8 mouse cellular contexts compared by ENCODE assay signal in the genomic region with DNA sequence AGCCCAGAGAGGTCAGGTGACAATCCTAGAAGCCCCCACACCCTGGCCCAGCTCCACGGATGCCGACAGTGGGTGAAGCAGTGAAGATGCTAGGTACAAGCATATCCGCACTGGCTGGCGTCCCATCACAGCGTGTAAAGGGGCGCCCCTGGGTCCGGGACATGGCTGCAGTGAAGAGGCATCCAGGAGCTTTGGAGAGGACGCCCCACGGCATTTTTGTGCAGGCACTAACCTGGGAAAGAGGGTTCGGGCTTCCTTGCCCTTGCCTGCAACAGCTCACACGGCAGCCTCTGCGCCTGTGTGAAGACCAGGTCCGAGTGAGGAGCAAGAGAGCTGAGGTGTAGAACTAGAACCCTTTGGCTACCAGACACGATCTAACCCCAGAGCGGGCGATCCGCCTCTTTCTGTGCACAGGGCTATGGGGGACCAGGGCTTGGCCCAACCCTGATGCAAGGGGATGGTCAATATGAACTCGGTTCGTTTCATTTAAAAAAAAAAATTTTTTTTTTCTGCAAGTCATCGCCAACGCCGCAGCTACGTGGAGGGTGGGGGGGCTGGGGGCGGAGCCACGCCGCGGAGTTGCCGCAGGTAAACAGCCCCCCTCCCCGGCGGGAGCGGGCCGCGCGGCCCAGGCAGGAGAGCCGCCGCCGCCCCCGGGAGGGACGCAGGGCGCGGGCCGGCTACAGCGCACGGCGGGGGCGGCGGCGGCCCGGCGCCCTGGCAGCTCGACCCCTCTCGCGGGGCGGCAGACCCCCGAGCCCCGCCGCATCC. TPM values are rescaled to one million over a fixed set of nuclear protein-coding genes. Genes with fewer than 3 reads are reported as not detected.
A peak's percentile ranks its signal among the peaks of the same experiment; 100 is the strongest.
DNase-seq lines count a peak whose midpoint lies in the region; ATAC-seq and TF ChIP-seq lines count a peak whose summit lies in the region.

Gene Panx2 (plus strand): TSS at position 574 of the 771 bp plus-strand sequence.

- WGBS in lung, embryonic 15.5 days = under 1% methylated on average over 46 of the region's 57 CpGs
- WGBS in forebrain, embryonic 11.5 days = 2% methylated on average over 36 of the region's 57 CpGs
- under 1% methylated on average over 41 of the region's 57 CpGs for WGBS in intestine, postnatal 0 days

- peaks cover 63% of the 10 kb centered on the region for H3K27me3 ChIP-seq in lung, embryonic 15.5 days
- peaks cover 17% of the 10 kb centered on the region for H3K27me3 ChIP-seq in forebrain, embryonic 11.5 days (ENCODE audit: control insufficient read depth, insufficient read depth, low read length)
- peaks cover 41% of the 10 kb centered on the region for H3K27me3 ChIP-seq in intestine, postnatal 0 days (replicated peaks; ENCODE audit: control insufficient read depth, insufficient read depth, low read length)
- peaks cover 99% of the 10 kb centered on the region for H3K27me3 ChIP-seq in megakaryocyte, embryonic 14.5 days (replicated peaks)

- no peaks in the 10 kb centered on the region for H3K9me3 ChIP-seq in lung, embryonic 15.5 days
- H3K9me3 ChIP-seq in forebrain, embryonic 11.5 days (ENCODE audit: control insufficient read depth, low read length) = no peaks in the 10 kb centered on the region
- H3K9me3 ChIP-seq in intestine, postnatal 0 days (ENCODE audit: control insufficient read depth) = no peaks in the 10 kb centered on the region
- H3K9me3 ChIP-seq in megakaryocyte, embryonic 14.5 days = no peaks in the 10 kb centered on the region

- H3K27ac ChIP-seq in lung, embryonic 15.5 days = no peak within 1 kb of the TSS
- no peak within 1 kb of the TSS for H3K27ac ChIP-seq in forebrain, embryonic 11.5 days (ENCODE audit: low read depth, low read length)
- H3K27ac ChIP-seq in intestine, postnatal 0 days (ENCODE audit: low read depth, low read length) = no peak within 1 kb of the TSS

- peak within 1 kb of the TSS; percentile 40 for H3K9ac ChIP-seq in lung, embryonic 15.5 days
- H3K9ac ChIP-seq in forebrain, embryonic 11.5 days (ENCODE audit: low read length) = peak within 1 kb of the TSS; percentile 79
- peak within 1 kb of the TSS; percentile 34 for H3K9ac ChIP-seq in intestine, postnatal 0 days (ENCODE audit: low read depth, low read length)

- H3K4me2 ChIP-seq in lung, embryonic 15.5 days = peak within 1 kb of the TSS; percentile 99
- H3K4me2 ChIP-seq in forebrain, embryonic 11.5 days (ENCODE audit: low read depth, low read length, severe bottlenecking) = peak within 1 kb of the TSS; percentile 91
- H3K4me2 ChIP-seq in intestine, postnatal 0 days (replicated peaks; ENCODE audit: low read depth) = peak within 1 kb of the TSS; percentile 94

- H3K4me1 ChIP-seq in lung, embryonic 15.5 days = peaks cover 12% of the 10 kb centered on the region
- H3K4me1 ChIP-seq in forebrain, embryonic 11.5 days (replicated peaks; ENCODE audit: control insufficient read depth, insufficient read depth, low read length) = peaks cover 4% of the 10 kb centered on the region; the same call in 1 of the 2 replicates
- no peaks in the 10 kb centered on the region for H3K4me1 ChIP-seq in intestine, postnatal 0 days (replicated peaks; ENCODE audit: control insufficient read depth, insufficient read depth, low read length)
- peaks cover 17% of the 10 kb centered on the region for H3K4me1 ChIP-seq in megakaryocyte, embryonic 14.5 days

- ATAC-seq in lung, embryonic 15.5 days (ENCODE audit: borderline replicate concordance, extremely low read depth, low FRiP score, low TSS enrichment) = no peak; the same call in 1 of the 2 replicates
- peak; percentile 55 for ATAC-seq in forebrain, embryonic 11.5 days (replicated peaks; ENCODE audit: low FRiP score)
- ATAC-seq in intestine, postnatal 0 days = no peak
- no peak for ATAC-seq in erythroid progenitor cell, adult 5-6 weeks (replicated peaks; ENCODE audit: low FRiP score, poor library complexity, severe bottlenecking)

- DNase-seq in lung, postnatal 14 days = no peak
- peak; percentile 77 for DNase-seq in cerebellum, adult 9-10 months
- DNase-seq in forebrain, embryonic 11.5 days (ENCODE audit: low spot score) = peak; percentile 68
- DNase-seq in urinary bladder, postnatal 36 days (ENCODE audit: low spot score in 2 of 2) = no peak

- H3K4me3 ChIP-seq in lung, embryonic 15.5 days = peak within 1 kb of the TSS; percentile 55
- peak within 1 kb of the TSS; percentile 78 for H3K4me3 ChIP-seq in forebrain, embryonic 11.5 days (ENCODE audit: low read depth, low read length)
- peak within 1 kb of the TSS; percentile 54 for H3K4me3 ChIP-seq in intestine, postnatal 0 days (ENCODE audit: low read depth, low read length)
- H3K4me3 ChIP-seq in megakaryocyte, embryonic 14.5 days (replicated peaks) = peak within 1 kb of the TSS; percentile 92

- H3K36me3 ChIP-seq in lung, embryonic 15.5 days = no peaks in the 10 kb centered on the region
- H3K36me3 ChIP-seq in forebrain, embryonic 11.5 days (ENCODE audit: control insufficient read depth, insufficient read depth, low read length) = no peaks in the 10 kb centered on the region
- no peaks in the 10 kb centered on the region for H3K36me3 ChIP-seq in intestine, postnatal 0 days (ENCODE audit: control insufficient read depth, insufficient read depth)
- no peaks in the 10 kb centered on the region for H3K36me3 ChIP-seq in megakaryocyte, embryonic 14.5 days (replicated peaks; ENCODE audit: low read length)

- TF ChIP-seq CTCF in intestine, postnatal 0 days (IDR thresholded peaks at IDR 0.05; ENCODE audit: low read depth) = no peak

RNA-seq across cellular contexts. Expression of gene Panx2, which starts in this region (rescaled TPM):
- polyA plus RNA-seq in lung, embryonic 15.5 days (2015; fragmentation: Nextera tagmentation; extraction: Ambion mirVana) = 0.10 and 0.24 TPM in 2 replicates
- polyA plus RNA-seq in forebrain, embryonic 11.5 days (2014; fragmentation: Nextera tagmentation; extraction: Ambion mirVana) = 0.71 and 0.83 TPM in 2 replicates
- 0.26 and 0.48 TPM in 2 replicates for polyA plus RNA-seq in intestine, postnatal 0 days (2015; fragmentation: Nextera tagmentation; extraction: Ambion mirVana)
- polyA plus RNA-seq in megakaryocyte, embryonic 14.5 days (2012; ENCODE audit: insufficient read depth, low replicate concordance) = not detected in 2 replicates
- total RNA-seq in erythroid progenitor cell, adult 5-6 weeks (2015; ENCODE audit: low replicate concordance) = not detected in 2 replicates
- total RNA-seq in erythroid progenitor cell, adult 5-6 weeks (2017; ENCODE audit: low replicate concordance) = not detected in 2 replicates

Comparison
In these comparisons a context has a peak if more than half of its experiments do, and no peak if none do; other contexts are left out.
1. Peak in DNase-seq, ATAC-seq, H3K4me3 ChIP-seq, H3K9ac ChIP-seq and H3K4me2 ChIP-seq in forebrain, embryonic 11.5 days; RNA of the gene not detected or under 1 TPM.